Mouse (Mus musculus) kidney, embryonic 16.5 days (tissue): ENCODE results near the gene Rasgef1a. TPM values are rescaled to one million over a fixed set of nuclear protein-coding genes. Genes with fewer than 3 reads are reported as not detected.

Experiments
- ATAC-seq: fragments of 200-750 bp; cut with Nextera tagmentation; 2 replicates; pipeline ENCODE4 v1.8.0; 2017; ENCODE audit warnings: moderate TSS enrichment; ENCODE audit not compliant: low FRiP score, low TSS enrichment
- H3K27ac ChIP-seq: fragments of 300-500 bp; sonication (generic); 2 replicates; pipeline ENCODE4 v1.5.1; 2014; ENCODE audit warnings: low read length
- H3K27me3 ChIP-seq: fragments of 300-500 bp; sonication (generic); 2 replicates; pipeline ENCODE4 v1.6.1; 2014; ENCODE audit warnings: low read length, control low read depth, mixed read lengths; ENCODE audit not compliant: insufficient read depth
- H3K36me3 ChIP-seq: fragments of 300-500 bp; sonication (generic); 2 replicates; pipeline ENCODE4 v1.6.1; 2014; ENCODE audit warnings: low read length, control low read depth, mixed read lengths; ENCODE audit not compliant: insufficient read depth
- H3K4me1 ChIP-seq: fragments of 300-500 bp; sonication (generic); 2 replicates; pipeline ENCODE4 v1.6.1; 2014; ENCODE audit warnings: low read length, control low read depth, mixed read lengths; ENCODE audit not compliant: insufficient read depth
- H3K4me2 ChIP-seq: fragments of 300-500 bp; sonication (generic); replicated peaks from 2 replicates; pipeline ENCODE4 v1.6.1; 2014; ENCODE audit warnings: low read depth, low read length
- H3K4me3 ChIP-seq: fragments of 300-500 bp; sonication (generic); 2 replicates; pipeline ENCODE4 v1.5.1; 2014; ENCODE audit warnings: mild to moderate bottlenecking, low read length
- H3K9ac ChIP-seq: fragments of 300-500 bp; sonication (generic); replicated peaks from 2 replicates; pipeline ENCODE4 v1.6.1; 2014; ENCODE audit warnings: low read length
- H3K9me3 ChIP-seq: fragments of 300-500 bp; sonication (generic); 2 replicates; pipeline ENCODE4 v1.6.1; 2016; ENCODE audit warnings: low read length, control low read depth
- WGBS: fragments of 180-500 bp; shearing (Covaris S2); extraction: QIAGEN DNeasy Blood & Tissue Kit; methylation state at CpG from one replicate; pipeline ENCODE4 v1.1.7; 2014; 5-methylcytosine and 5-hydroxymethylcytosine counted together
- microRNA-seq: library from miRNA; unstranded; fragments of <30 nt; microRNA quantifications from one replicate; pipeline ENCODE4, GENCODE M21; 2016
- polyA plus RNA-seq: library from polyadenylated mRNA; unstranded; fragments of >200 nt; fragmentation: Nextera tagmentation; extraction: Ambion mirVana; gene quantifications from 2 replicates; pipeline ENCODE4 v1.2.1, GENCODE M21; 2015

Gene Rasgef1a
- polyA plus RNA-seq, 1 experiment from 2014 or later = 1.5 TPM

GRCm38 (mm10) chr6:118138731-118139709, 127.8 kb downstream of the Rasgef1a start, which contains the start of gene Csgalnact2:
Csgalnact2 (minus strand) TSS chr6:118139140.
- Histone ChIP-seq H3K4me2 (peak within 1 kb of the TSS; percentile 77), H3K27me3 (no peaks in the 10 kb centered on the region), H3K9ac (peak within 1 kb of the TSS; percentile 82), H3K4me1 (peaks cover 4% of the 10 kb centered on the region; the same call in 1 of the 2 replicates), H3K36me3 (no peaks in the 10 kb centered on the region), H3K9me3 (no peaks in the 10 kb centered on the region), H3K27ac (peak within 1 kb of the TSS; percentile 43; the same call in 1 of the 2 replicates), H3K4me3 (peak within 1 kb of the TSS; percentile 74)
- 5% methylated on average over 63 of the region's 66 CpGs for WGBS
- ATAC-seq = peak; percentile 99

- Histone ChIP-seq H3K9me3 (peaks cover 6% of the 10 kb centered on the region; the same call in 1 of the 2 replicates), H3K9ac (no peak overlapping the region), H3K4me2 (no peak overlapping the region), H3K27me3 (no peaks in the 10 kb centered on the region), H3K36me3 (no peaks in the 10 kb centered on the region), H3K4me3 (no peak overlapping the region), H3K27ac (no peak overlapping the region), H3K4me1 (peaks cover 4% of the 10 kb centered on the region; the same call in 1 of the 2 replicates)
- no peak for ATAC-seq
- WGBS = 81% methylated on average over 6 of the region's 6 CpGs
These were observed 129.7 kb downstream of the Rasgef1a start for GRCm38 (mm10) chr6:118140961-118141360.

Small RNAs within 50 kb of the gene (microRNA-seq; reads per million reads assigned to microRNA genes)
- not detected for gene Mir7044

Other genes with a start within 250 kb of the Rasgef1a start
- 105 and 108 TPM in 2 replicates for gene Zfp637, start 170.3 kb upstream of the Rasgef1a start, polyA plus RNA-seq
- 11.5 and 12.6 TPM in 2 replicates for gene Zfp239, start 149.3 kb upstream of the Rasgef1a start, polyA plus RNA-seq
- gene Hnrnpf, start 111.1 kb upstream of the Rasgef1a start, polyA plus RNA-seq = 793 and 842 TPM in 2 replicates
- 98.1 and 98.5 TPM in 2 replicates for gene Fxyd4, start 73.7 kb upstream of the Rasgef1a start, polyA plus RNA-seq
- 16.4 and 16.5 TPM in 2 replicates for gene Csgalnact2, start 127.7 kb downstream of the Rasgef1a start, polyA plus RNA-seq
- 15.1 and 16.7 TPM in 2 replicates for gene Ret, start 186.3 kb downstream of the Rasgef1a start, polyA plus RNA-seq